ENCODE assay signal across 8 mouse cellular contexts in the genomic region with DNA sequence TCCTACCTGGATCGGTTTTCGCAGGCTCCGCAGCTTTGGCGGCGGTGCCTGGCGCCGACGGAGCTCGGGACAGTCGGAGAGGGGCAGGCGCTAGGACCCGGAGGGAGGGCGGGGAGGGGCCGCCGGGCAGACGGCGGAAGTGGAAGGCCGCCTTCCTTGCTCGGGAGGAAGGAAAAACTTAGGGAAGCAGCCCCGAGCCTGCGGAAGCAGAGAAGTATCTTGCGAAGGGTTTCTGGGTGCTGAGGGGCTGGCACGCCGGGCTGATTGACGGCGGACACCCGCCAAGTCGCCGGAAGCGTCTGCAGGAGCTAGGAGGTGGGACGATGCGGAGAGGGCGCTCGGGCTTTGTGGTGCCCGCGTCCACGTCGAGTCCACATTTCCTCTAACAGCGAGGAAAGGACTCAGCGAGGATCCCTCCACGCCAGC. TPM values are rescaled to one million over a fixed set of nuclear protein-coding genes. Genes with fewer than 3 reads are reported as not detected.
DNase-seq lines count a peak whose midpoint lies in the region; ATAC-seq and TF ChIP-seq lines count a peak whose summit lies in the region.

Zfp646 (plus strand) TSS at position 181 of the 426 bp plus-strand sequence.

- TF ChIP-seq POLR2A in cortical plate, adult 2 months (IDR thresholded peaks at IDR 0.05; ENCODE audit: extremely low read depth, insufficient read depth, low read length): peak; percentile 46; the same call in 1 of the 2 replicates

- intact Hi-C loops in gastrocnemius, postnatal 14 days (cut with DNase I; ENCODE audit: low total_unique reads): no loop called here

- H3K4me1 ChIP-seq in cortical plate, adult 2 months (ENCODE audit: control insufficient read depth, insufficient read depth, low read length): peaks cover 2% of the 10 kb centered on the region; the same call in 1 of the 2 replicates

- H3K27ac ChIP-seq in cortical plate, adult 2 months (ENCODE audit: insufficient read depth, low read length): peak within 1 kb of the TSS; percentile 88

- peak; percentile 83 for DNase-seq in NIH3T3 (ENCODE audit: low read depth)
- DNase-seq in gastrocnemius, postnatal 14 days: peak; percentile 77
- DNase-seq in induced T-regulatory cell, adult 2 months (ENCODE audit: low read depth): peak; percentile 90
- peak in 1 of 2 experiments; percentile 57 for DNase-seq in left cerebral cortex, adult 8-10 months (ENCODE audit: low spot score in 2 of 2)
- DNase-seq in right cerebral cortex, postnatal 14 days: peak; percentile 62
- peak; percentile 94 for DNase-seq in yolk sac, embryonic 10.5 days (ENCODE audit: low spot score)

- peak; percentile 56 for ATAC-seq in megakaryocyte, adult 5-6 weeks (ENCODE audit: poor library complexity, severe bottlenecking)

- no peak for TF ChIP-seq CTCF in cortical plate, adult 2 months (IDR thresholded peaks at IDR 0.05; ENCODE audit: extremely low read depth, insufficient read depth, low read length)

- peak within 1 kb of the TSS; percentile 55 for H3K4me3 ChIP-seq in cortical plate, adult 2 months (ENCODE audit: insufficient read depth, low read length)

RNA-seq across cellular contexts. Expression of gene Zfp646, which starts in this region (rescaled TPM):
- polyA plus RNA-seq in cortical plate, adult 2 months (2012; rRNA removed): 14.9 and 15.1 TPM in 2 replicates
- total RNA-seq in gastrocnemius, postnatal 14 days (2021): 10 to 100 TPM; 13.6 to 13.9 TPM
- total RNA-seq in left cerebral cortex, adult 8-10 months (2022): 10 to 100 TPM; 29.9 to 32.8 (median 31.2) TPM
- 16.4 and 22.5 TPM in 2 replicates for total RNA-seq in megakaryocyte, adult 5-6 weeks (2015)
- 32.2 and 36.8 TPM in 2 replicates for total RNA-seq in megakaryocyte, adult 5-6 weeks (2017)
